Mouse (Mus musculus): Measurements from ENCODE around the gene Zfhx3.

Gene Zfhx3

GRCm38 (mm10) chr8:108726541-108727241 is 784.2 kb downstream of the Zfhx3 start:
- no peak for DNase-seq

DNA sequence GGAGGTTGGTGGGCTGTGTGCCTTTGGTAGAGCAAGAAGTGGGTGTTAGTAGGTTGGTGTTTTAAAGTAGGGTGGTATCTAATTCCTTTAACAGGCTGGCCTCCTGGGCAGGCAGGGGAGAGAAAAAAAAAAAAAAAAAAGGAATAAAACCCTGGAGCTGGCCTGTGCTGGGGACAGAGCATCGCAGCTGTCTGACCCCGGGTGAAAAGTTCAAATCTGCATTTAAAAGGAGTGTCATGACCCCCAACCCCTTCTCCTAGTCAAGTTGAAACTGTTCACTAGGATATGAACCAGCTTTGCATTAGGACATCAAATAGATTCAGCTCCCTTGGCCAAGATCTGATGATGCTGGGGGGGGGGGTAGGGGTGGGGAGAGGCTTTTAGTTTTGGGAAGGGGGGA is 786.7 kb downstream of the Zfhx3 start:
- DNase-seq = no peak

GRCm38 (mm10) chr8:108729667-108730329 is 787.4 kb downstream of the Zfhx3 start:
- no peak for DNase-seq

GRCm38 (mm10) chr8:108730907-108731440 is 788.5 kb downstream of the Zfhx3 start:
- DNase-seq = no peak

DNA sequence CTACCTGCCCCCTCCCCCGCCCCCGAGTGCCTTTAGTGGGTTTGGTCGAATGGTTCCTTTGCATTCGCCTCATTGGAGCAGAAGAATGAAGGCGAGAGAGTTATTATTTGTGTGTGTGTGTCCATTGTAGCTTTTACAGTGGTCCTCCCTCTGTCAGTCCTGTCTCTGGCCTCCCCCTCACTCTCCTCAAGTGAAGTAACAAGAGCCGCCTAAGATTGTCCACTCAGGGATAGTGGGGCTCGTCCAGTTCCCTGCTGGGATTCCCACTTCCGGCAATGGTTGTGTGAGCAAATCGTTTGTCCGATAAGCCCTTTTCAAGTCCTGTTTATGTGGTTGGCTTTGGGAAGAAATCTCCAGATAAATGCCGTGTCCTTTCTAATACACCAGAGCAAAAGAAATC is 790.1 kb downstream of the Zfhx3 start:
- DNase-seq = no peak

DNA sequence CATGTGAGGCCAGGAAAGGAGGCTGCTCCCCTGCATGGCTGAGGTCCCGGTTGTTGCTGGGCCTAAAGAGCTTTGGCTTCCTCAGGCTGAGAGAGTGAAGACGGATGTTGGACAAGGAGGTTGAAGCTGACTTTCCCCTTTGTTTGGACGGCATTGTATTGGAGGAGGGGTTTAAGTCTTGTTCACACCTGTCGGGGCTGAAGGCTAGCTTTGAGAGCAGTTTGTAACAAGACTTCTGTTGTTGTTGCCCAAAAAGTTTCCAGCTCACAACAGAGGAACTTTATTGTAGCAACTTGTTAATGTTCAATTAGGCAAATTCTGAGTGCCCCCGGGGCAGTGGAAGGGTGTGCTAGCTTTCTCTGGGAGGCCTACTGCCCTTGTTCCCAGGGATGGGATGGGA is 790.9 kb downstream of the Zfhx3 start:
- no peak for DNase-seq

GRCm38 (mm10) chr8:108736442-108736841 is 794.0 kb downstream of the Zfhx3 start:
- no peak for DNase-seq

DNA sequence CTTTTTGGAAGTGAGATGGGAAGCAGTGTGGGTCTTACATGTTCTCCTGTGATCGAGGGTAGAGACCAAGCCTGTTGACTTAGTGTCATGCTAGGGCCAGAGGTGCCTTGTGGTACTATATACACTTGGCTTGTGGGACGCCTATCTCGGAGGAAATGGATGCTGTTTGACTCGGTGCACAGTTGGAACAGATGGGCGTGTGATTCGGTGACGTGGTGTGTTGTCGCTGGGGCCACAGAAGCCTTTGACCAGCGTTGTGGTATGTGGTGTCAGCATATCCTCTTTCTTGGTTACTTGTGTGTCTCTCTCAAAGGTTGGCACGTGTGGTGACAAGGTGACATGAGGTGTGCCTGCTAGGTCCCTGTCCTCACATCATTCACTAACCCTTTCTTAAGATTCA is 795.7 kb downstream of the Zfhx3 start:
- no peak for DNase-seq

GRCm38 (mm10) chr8:108739517-108739916 is 797.1 kb downstream of the Zfhx3 start:
- no peak for DNase-seq

DNA sequence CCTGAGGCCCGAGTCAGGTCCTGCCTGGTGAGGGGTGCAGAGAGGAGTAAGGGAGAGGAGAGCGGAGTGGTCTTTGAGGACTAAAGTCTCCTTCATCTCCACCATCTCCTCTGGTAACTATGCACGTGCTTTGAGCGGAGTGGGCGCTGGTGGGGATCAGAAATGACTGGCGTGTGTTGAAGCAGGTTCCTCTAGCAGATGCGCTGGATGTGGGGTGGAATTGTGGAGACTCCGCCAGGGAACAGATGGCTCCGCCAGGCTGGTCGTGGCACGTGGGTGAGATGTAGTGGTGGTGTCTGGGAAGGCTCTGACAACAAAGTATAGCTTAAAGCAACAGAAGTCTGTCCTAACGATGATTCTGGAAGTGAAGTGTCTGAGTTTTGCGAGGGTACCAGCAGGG is 798.0 kb downstream of the Zfhx3 start:
- DNase-seq = no peak

GRCm38 (mm10) chr8:108741651-108742050 is 799.2 kb downstream of the Zfhx3 start:
- DNase-seq = no peak

- DNase-seq = no peak
Observed at GRCm38 (mm10) chr8:108742465-108742864, 800.0 kb downstream of the Zfhx3 start.

GRCm38 (mm10) chr8:108743238-108743637 is 800.8 kb downstream of the Zfhx3 start:
- no peak for DNase-seq

DNA sequence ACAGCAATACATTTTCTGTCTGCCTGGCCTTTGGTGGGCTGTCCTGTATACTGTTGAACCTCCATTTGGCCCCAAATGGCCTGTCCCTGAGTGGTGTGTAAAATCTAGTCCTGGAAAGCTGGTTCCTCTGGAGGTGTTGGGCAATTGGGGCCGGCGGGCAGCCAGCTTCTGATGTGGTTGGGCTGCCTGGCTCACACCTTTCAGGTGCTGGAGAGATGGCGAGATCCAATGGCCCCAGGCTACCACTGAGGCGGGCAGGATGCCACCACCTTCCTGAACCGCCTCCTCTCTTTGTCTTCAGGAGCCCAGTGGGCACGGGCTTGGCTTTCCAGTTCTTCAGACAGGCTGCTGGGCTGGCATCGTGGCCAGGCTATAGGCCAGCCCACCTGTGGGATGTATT is 803.1 kb downstream of the Zfhx3 start:
- DNase-seq = no peak

- DNase-seq = no peak
Observed at GRCm38 (mm10) chr8:108748095-108748494, 805.7 kb downstream of the Zfhx3 start.

DNA sequence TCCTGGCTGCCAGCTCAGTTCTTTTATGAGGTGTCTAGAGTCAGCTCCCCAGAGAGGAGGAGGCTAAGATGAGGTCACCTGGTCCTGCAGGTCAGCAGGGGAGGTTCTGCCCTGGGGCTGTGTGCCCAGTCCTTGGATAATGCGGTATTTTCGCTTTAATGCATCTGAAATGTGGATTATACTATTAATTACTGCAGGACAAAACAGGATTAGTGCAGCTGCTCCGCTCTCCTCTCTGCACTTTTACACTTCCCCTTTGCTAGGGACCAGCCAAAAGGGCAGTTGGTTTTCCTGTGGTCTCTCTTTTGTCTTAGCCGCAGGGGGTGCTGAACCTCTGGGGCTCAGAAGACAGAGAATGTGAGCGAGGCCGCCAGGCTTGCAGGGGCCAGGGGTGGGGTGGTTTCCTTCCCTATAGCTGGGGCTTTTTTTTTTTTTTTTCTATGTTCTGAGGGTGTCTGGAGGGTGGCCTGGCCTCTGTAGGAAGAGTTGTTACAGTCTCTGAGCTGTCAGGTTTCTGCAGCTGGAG is 806.5 kb downstream of the Zfhx3 start:
- no peak for DNase-seq

DNA sequence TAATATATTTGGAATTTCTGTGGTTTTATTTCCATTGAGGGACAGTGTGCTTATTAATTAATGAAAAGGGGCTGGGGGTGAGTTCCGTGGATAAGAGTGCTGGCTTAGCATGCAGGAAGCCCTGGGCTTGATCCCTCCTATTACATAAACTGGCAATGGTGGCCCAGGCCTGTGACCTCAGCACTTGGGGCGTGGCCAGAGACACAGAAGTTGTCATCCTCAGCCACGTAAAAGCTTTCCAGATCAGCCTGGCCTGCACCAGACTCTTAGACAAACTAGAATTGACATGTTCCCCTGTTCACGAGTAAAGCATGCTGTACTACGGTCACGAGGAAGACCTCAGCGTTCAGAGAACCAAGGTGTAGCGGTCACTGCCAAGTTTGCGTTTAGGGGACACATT is 808.4 kb downstream of the Zfhx3 start:
- no peak for DNase-seq

- DNase-seq = no peak
Observed at GRCm38 (mm10) chr8:108754556-108754955, 812.1 kb downstream of the Zfhx3 start.

DNA sequence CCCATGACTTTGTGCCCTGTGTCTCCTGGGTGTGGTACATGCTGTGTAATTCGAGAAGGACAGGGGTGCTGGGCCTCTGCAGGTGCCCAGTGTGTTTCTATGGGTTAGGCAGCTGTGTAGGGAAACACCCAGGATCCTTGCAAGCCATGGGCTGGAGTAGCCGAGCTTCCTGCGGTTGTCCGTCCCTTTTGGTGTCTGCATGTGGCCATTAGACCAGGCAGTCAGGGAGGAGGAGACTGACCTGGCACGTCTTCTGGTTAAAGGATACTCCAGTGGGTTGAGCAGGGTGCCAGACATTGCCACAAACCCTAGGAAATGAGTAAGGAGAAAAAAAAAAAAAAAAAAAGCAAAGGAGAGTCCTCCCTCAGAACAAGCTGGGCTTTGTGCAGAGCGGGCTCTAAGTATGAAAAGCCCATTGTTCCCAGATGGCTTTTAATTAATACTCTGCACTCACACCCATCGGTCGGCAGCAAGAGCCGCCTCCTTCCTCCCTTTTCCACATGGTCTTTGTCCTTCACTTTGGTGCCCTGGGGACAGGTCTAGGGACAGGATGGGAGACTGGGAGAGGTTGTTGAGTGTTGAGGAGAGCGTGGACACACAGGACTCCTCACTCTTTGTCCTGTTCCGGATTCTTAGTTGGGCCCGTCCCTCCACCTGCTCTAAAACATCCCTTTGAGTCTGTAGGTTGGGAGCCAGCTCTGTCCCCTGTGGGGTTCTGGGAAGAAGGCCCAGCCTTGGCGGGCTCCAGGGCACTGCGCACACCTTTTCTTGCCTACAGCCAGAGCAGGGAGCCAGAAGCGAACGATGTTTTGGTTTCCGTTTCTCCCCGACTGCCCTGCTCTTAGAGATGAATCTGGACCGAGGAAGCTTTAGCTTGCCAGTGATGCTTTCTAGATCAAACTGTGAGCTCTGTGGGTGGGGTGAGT is 813.2 kb downstream of the Zfhx3 start:
- DNase-seq = peak; percentile 59

DNA sequence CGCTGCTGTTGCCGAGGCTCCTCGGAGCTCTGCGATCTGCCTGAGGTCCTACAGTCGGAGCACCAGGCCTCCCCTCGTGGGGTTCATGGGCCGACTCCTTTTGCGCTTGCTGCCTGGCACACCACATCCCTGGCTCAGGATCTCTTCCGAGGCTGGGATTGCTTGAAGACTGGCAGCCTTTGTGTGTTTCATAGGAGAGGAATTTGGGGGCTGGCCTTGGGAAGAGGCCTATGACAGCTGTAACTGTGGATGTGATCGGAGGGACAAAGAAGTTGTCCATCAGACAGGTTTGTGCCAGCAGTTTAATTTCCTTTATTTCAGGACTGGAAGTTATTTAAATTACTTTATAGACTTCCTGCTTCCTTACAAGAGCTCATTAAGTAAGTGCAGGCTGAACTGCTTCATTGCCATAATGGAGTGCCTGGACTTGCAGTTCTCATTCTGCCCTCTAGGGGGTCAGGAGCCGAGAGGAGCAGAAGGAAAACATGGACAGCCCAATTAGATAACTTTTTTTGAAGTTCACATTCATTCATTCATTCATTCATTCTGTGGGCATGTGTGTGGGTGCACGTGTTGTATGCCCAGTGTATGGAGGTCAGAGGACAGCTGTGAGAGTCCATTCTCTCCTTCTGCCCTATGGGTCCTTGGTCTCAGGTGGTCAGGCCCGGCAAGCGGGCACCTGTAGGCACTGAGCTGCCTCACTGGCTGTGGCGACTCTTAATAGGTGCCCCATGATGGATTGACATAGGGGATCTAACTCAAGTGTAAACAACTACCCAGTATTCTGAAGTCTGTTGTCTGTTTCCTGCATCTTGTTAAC is 817.3 kb downstream of the Zfhx3 start:
- no peak for DNase-seq

GRCm38 (mm10) chr8:108760745-108761144 is 818.3 kb downstream of the Zfhx3 start:
- no peak for DNase-seq

DNA sequence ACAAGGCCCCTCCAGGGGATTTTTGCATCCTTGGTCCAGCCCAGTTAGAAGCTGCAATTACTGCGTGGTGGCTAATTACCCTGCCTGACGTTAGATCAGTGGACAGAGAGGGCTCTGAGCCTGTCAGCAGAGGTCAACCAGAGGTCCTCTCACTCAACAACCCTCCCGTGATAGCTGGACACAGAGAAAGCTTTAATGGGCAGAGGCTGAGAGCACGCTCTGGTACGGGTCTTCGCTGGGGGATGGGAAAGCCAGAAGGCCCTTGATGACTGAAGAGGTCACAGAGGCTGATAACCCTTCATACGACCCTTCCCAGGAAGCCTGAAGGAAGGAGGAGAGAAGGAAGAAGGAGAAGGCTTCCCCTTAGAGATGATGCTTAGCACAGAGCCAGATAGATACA is 820.1 kb downstream of the Zfhx3 start:
- no peak for DNase-seq

All from cerebellum, adult 11-12 months (tissue).